Mouse (Mus musculus) brain, embryonic 14.5 days (tissue): ENCODE measurements around the gene Arhgef2.

Experiments used
- CTCF ChIP-seq: fragments of 200-500 bp; IDR thresholded peaks from 2 replicates; pipeline ENCODE4 v1.5.1; 2012; ENCODE audit warnings: inconsistent platforms, mild to moderate bottlenecking, moderate library complexity, borderline replicate concordance; ENCODE audit not compliant: insufficient read depth, insufficient read length; ENCODE audit errors: extremely low read depth
- POLR2A ChIP-seq: fragments of 200-500 bp; IDR thresholded peaks from 2 replicates; pipeline ENCODE4 v1.6.1; 2012; ENCODE audit warnings: mild to moderate bottlenecking, inconsistent platforms, borderline replicate concordance; ENCODE audit not compliant: poor library complexity, insufficient read depth, insufficient read length, severe bottlenecking; ENCODE audit errors: extremely low read depth

- no peak for TF ChIP-seq POLR2A
- no peak for TF ChIP-seq CTCF
Measured at GRCm38 (mm10) chr3:88684236-88684979, 78.6 kb downstream of the Arhgef2 start.
